Mouse (Mus musculus) stomach, postnatal 0 days (tissue): ENCODE data around the gene Gm3404.
"Not testable (repeated sequence)": the region's sequence is repeated elsewhere in the genome, so short reads cannot be mapped to it uniquely, and the experiment has no call there.

Experiments used
- CTCF ChIP-seq: IDR thresholded peaks from 2 replicates; pipeline ENCODE4 v1.5.1; 2016; ENCODE audit warnings: antibody characterized with exemption, low read depth, mild to moderate bottlenecking, moderate library complexity
- EP300 ChIP-seq: optimal IDR thresholded peaks from 2 replicates; pipeline ENCODE3; 2016; ENCODE audit warnings: antibody characterized with exemption

- TF ChIP-seq CTCF, EP300: not testable (repeated sequence)
Observed at GRCm38 (mm10) chr5:146571830-146572734, 46.5 kb downstream of the Gm3404 start.
